Mouse (Mus musculus): ENCODE measurements at regions not wholly inside any gene's neighbourhood (a gene's known extent, or its start where the extent isn't known, plus 50 kb on each side); places are given as distances from the start of the nearest gene placed in this dataset.
"Not testable (repeated sequence)": the region's sequence is repeated elsewhere in the genome, so short reads cannot be mapped to it uniquely, and the experiment has no call there.

GRCm38 (mm10) chr15:26953818-26954385, 58.5 kb upstream of the Fbxl7 start:
- no peak for DNase-seq (ENCODE audit: low spot score)

- no peak for DNase-seq (ENCODE audit: low spot score)
These were observed 63.6 kb upstream of the Fbxl7 start for GRCm38 (mm10) chr15:26958980-26959379.

- no peak for DNase-seq (ENCODE audit: low spot score)
These were observed 73.1 kb upstream of the Fbxl7 start for GRCm38 (mm10) chr15:26968392-26969025.

- DNase-seq (ENCODE audit: low spot score), result no peak
These were observed 75.4 kb upstream of the Fbxl7 start for GRCm38 (mm10) chr15:26970770-26971169.

- DNase-seq (ENCODE audit: low spot score), result no peak
These were observed 97.7 kb upstream of the Fbxl7 start for GRCm38 (mm10) chr15:26993054-26993453.

GRCm38 (mm10) chr15:27009069-27009468, 113.7 kb upstream of the Fbxl7 start:
- no peak for DNase-seq (ENCODE audit: low spot score)

- no peak for DNase-seq (ENCODE audit: low spot score)
These were observed 118.7 kb upstream of the Fbxl7 start for GRCm38 (mm10) chr15:27013906-27014658.

GRCm38 (mm10) chr15:27014659-27014974, 119.2 kb upstream of the Fbxl7 start:
- DNase-seq (ENCODE audit: low spot score), result no peak

- no peak for DNase-seq (ENCODE audit: low spot score)
These were observed 125.1 kb upstream of the Fbxl7 start for GRCm38 (mm10) chr15:27020471-27020870.

- DNase-seq (ENCODE audit: low spot score), result no peak
These were observed 137.9 kb upstream of the Fbxl7 start for GRCm38 (mm10) chr15:27033261-27033660.

- DNase-seq (ENCODE audit: low spot score), result no peak
These were observed 148.4 kb upstream of the Fbxl7 start for GRCm38 (mm10) chr15:27043788-27044187.

GRCm38 (mm10) chr15:27050673-27051072, 155.3 kb upstream of the Fbxl7 start:
- no peak for DNase-seq (ENCODE audit: low spot score)

GRCm38 (mm10) chr15:27063456-27063855, 168.1 kb upstream of the Fbxl7 start:
- DNase-seq (ENCODE audit: low spot score), result no peak

GRCm38 (mm10) chr15:27063971-27064370, 168.6 kb upstream of the Fbxl7 start:
- no peak for DNase-seq (ENCODE audit: low spot score)

- no peak for DNase-seq (ENCODE audit: low spot score)
These were observed 172.3 kb upstream of the Fbxl7 start for GRCm38 (mm10) chr15:27067691-27068090.

- no peak for DNase-seq (ENCODE audit: low spot score)
These were observed 182.5 kb upstream of the Fbxl7 start for GRCm38 (mm10) chr15:27077926-27078325.

GRCm38 (mm10) chr15:27082826-27083225, 187.4 kb upstream of the Fbxl7 start:
- no peak for DNase-seq (ENCODE audit: low spot score)

- DNase-seq (ENCODE audit: low spot score), result no peak
These were observed 188.2 kb upstream of the Fbxl7 start for GRCm38 (mm10) chr15:27083596-27083995.

GRCm38 (mm10) chr15:27089155-27089554, 193.8 kb upstream of the Fbxl7 start:
- no peak for DNase-seq (ENCODE audit: low spot score)

- no peak for DNase-seq (ENCODE audit: low spot score)
These were observed 198.7 kb upstream of the Fbxl7 start for GRCm38 (mm10) chr15:27094102-27094501.

- no peak for DNase-seq (ENCODE audit: low spot score)
These were observed 199.9 kb upstream of the Fbxl7 start for GRCm38 (mm10) chr15:27095231-27095630.

- DNase-seq (ENCODE audit: low spot score), result not testable (repeated sequence)
These were observed 206.2 kb upstream of the Fbxl7 start for GRCm38 (mm10) chr15:27101610-27102009.

- DNase-seq (ENCODE audit: low spot score), result no peak
These were observed 213.8 kb upstream of the Fbxl7 start for GRCm38 (mm10) chr15:27109130-27109529.

- DNase-seq (ENCODE audit: low spot score), result no peak
These were observed 234.3 kb upstream of the Fbxl7 start for GRCm38 (mm10) chr15:27129697-27130096.
